Mouse (Mus musculus) regulatory T cell (primary cell): ENCODE data around the gene Galns.

ENCODE experiments used
- in situ Hi-C: fragments of 300-600 bp; cut with MboI, MseI; formaldehyde crosslinking; loops from one replicate; pipeline ENCODE4 v1.15.1; 2025; ENCODE audit warnings: high pct_unique_total_duplicates

Galns gene

GRCm38 (mm10) chr8:122569329-122569728 is 41.9 kb downstream of the Galns start:
- in situ Hi-C loops: loop anchor here (10.0 to 25.0 kb wide), 2 partner anchors 993 to 995 kb away; partner anchors contain the start of gene Fbxo31

GRCm38 (mm10) chr8:122568881-122569309 is 42.4 kb downstream of the Galns start:
- in situ Hi-C loops: loop anchor here (10.0 to 25.0 kb wide), 2 partner anchors 993 to 994 kb away; partner anchors contain the start of gene Fbxo31

- in situ Hi-C loops: loop anchor here (10.0 to 25.0 kb wide), 2 partner anchors 993 to 994 kb away; partner anchors contain the start of gene Fbxo31
Measured at GRCm38 (mm10) chr8:122568109-122568504, 43.2 kb downstream of the Galns start.

DNA sequence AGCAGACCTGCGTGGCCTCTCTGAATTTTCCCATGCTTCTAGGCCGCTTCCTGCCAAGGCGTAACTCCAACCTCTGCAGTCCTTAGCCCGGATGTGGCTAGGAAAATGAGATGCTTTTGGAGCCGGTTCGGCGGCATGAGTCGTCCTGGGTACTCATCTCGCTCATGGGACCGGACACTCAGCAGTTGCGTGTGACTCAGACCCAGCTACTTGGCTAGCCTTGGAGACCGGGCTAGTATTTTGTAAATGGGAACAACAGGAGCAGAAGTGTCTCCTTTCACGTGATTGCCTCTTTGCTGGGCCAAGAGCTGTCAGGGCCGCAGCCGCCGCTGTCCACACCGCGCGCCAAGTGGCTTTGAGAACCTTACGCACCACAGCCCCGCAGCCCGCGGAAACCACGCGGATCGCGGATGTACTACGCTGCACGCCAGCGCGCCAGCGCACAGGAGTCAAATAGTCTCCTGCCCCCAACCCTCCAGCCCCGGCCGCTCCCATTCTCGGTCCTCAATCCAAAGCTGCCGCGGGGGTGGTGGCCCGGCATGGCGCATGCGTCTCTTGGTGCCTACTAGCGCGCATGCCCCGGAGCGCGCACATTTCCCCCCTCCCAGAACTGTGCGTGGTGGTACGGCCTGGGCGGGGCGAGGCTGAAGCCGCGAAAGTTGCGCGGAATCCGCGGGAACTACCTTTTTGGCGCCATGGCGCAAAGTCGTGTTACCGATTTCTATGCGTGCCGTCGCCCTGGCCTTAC is 43.7 kb downstream of the Galns start, which contains the start of gene Cdt1:
Gene Cdt1 (plus strand): TSS at position 655 of the 748 bp plus-strand sequence.
- in situ Hi-C loops: loop anchor here (10.0 to 25.0 kb wide), 2 partner anchors 993 to 995 kb away; partner anchors contain the start of gene Fbxo31

GRCm38 (mm10) chr8:122566766-122567165 is 44.5 kb downstream of the Galns start:
- in situ Hi-C loops: loop anchor here (10.0 to 25.0 kb wide), 2 partner anchors 992 to 996 kb away; partner anchors contain the start of gene Fbxo31

- in situ Hi-C loops: loop anchor here (10.0 to 25.0 kb wide), 2 partner anchors 990 to 998 kb away; partner anchors contain the start of gene Fbxo31
Measured at GRCm38 (mm10) chr8:122564363-122565352, 46.6 kb downstream of the Galns start.

DNA sequence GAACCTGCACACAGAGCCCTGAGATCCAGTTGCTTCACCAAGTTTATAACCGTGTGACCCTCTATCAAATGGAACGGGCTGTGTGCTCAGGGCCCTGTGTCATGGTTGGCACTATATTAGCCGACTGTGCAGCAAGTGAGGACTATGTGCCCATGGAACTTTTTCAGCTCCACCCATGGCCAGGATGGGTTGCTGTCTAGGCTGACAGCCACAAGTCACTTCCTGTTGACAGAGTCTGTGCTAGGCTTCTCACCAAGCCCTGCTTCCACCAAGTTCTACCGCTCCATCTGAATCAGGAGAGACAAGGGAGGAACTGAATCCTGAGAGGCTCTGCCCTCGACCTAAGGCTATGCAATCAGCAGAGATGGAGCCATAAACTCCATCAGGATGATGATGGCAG is 50.1 kb downstream of the Galns start:
- in situ Hi-C loops: loop anchor here (10.0 to 25.0 kb wide), 2 partner anchors 986 to 1001 kb away; partner anchors contain the start of gene Fbxo31

DNA sequence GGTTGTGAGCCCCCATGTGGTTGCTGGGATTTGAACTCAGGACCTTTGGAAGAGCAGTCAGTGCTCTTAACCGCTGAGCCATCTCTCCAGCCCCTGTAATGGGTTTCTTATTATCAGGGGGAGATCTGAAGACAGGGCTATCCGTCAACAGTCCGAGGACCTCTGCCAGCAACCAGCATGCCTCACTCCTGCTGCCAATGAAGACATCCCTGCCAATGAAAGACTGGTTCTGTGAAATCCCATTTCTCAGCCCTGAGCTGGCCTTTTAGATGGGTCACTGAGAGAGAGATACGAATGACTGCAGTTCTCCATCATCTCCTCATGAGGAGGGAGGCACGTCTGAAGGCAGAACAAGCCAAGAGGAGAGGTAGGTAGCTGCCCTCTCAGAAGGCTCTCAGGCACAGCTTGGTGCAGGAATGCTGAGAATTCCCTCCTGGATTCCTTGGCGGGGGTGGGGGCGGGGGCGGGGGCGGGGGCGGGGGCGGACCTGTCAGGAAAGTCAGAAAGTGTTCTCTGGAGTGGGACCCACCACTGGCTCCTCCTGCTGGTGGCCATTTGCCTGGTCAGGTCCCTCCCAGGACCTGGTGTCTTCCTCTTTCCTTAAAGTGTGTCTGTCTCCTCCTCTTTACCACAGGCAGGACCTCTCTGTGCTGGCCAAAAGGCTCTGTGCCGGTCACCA is 52.5 kb downstream of the Galns start:
- in situ Hi-C loops: loop anchor here (25.0 kb wide), 1 partner anchor 1003 kb away; no protein-coding TSS in a partner anchor

GRCm38 (mm10) chr8:122557248-122558038 is 53.8 kb downstream of the Galns start:
- in situ Hi-C loops: loop anchor here (25.0 kb wide), 1 partner anchor 1005 kb away; no protein-coding TSS in a partner anchor

DNA sequence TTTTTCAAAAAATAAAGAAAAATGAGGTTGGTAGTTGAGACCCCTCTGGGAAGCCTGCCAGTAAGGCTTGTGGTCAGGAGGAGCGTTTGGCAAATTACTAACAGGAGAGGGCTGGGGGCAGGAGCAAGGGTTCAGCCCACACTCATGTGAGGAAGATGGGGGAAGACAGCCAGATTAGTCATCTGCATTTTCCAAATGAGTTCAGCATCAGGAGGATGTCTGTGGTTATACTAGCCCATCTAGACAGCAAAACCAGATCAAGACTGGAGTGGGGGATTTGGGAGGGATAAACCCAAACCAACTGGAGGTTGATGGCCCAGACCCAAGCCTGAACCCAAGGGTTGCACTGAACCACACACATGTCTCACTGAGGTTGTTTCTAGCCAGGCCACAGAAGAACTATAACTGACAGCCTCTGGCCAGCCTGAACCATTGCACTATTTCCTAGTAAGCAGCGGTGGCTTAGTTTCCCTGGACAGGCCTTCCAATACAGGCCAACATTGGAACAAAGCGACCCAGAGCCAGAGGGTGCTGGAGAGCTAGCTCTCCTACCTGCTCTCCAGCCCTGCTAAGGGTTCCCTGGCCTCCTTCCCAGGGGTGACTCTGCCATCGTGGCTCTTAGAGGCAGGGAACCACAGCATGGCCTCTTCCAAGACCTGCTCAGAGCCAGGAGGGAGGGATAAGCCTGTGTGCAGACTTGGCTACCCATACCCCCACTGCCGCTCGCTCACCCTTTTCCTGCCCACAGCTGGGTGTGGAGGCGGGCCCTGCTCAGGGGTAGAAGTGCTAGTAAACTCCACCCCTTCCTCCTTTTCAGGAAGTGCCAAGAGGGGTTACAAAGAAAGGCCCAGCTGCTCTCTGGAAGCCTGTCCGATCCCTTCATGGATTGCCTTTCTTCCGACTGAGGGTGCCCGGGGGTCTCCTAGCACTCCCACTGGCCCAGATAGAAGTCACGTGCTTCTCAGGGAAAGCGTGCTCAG is 54.9 kb downstream of the Galns start:
- in situ Hi-C loops: loop anchor here (25.0 kb wide), 1 partner anchor 1006 kb away; no protein-coding TSS in a partner anchor

DNA sequence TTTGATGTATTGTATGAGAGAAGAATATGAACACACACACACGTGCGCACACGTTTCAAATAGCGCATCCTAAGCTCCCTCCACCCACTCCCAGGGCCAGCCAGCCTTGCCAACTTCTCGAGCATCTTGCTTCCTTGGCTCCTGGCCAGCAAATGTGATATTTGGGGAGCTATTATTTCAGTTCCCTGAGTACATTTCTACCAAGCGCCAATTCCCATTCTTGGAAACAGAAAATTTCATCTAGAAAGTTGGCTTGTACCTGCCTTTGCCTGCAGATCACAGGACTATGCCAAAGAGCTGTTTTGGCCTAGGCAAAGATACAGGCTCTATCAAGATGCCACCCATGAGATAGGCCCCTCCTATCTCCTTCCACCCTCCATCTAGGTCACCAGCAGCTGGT is 56.5 kb downstream of the Galns start:
- in situ Hi-C loops: loop anchor here (25.0 kb wide), 1 partner anchor 1008 kb away; no protein-coding TSS in a partner anchor

DNA sequence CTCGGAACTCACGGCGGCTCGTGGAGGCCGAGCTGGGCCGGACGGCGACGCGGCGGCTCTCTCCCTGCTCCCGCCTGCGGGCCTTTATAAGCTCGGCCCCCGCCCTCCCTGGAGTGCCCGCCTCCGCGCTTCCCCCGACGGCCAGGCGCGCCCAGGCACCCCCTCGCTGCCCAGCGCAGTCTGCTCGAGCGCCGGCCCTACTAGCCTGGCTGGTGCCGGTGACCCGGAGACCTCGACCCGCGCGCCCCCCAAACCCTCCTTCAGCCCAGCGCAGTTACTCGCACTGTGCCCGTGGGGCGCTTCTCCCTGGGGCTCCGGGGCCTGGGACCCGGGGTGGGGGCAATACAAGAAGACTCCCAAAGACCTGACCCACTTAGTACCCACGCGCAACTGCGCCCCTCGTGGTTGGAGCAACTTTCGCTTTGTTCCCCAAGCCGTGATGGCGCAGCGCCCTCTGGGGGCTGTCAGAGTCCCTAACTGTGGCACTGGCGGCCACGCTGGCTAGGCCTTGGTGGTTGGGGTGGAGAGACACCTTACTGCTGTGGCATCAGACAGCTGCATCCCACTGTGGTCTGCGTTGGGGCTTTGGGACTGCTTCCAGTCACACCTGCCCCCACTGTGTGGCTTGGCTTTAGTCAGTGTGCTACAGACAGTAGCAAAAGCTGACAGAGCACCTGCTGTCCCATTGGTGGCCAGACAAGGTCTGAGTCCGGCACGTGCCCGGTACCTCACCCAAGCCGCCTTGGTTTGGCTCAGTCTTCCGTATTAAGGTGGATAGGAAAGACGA is 59.8 kb downstream of the Galns start, which contains the start of gene Piezo1:
Gene Piezo1 (minus strand): TSS at position 65 of the 787 bp plus-strand sequence.
- in situ Hi-C loops: loop anchor here (25.0 kb wide), 1 partner anchor 1011 kb away; no protein-coding TSS in a partner anchor

DNA sequence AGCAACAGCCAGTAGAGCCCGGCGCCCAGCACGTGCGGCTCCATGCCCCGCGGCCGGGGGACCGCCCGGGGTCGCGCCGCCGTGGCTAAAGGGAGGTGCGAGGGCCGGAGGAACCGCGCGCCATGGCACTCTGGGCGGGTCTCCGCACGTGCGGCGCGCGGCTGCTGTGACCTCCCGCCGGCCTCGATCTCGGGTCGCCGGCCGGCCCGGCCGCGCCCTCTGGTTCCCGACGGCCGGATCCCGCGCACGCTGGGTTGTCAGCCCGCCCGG is 60.3 kb downstream of the Galns start:
- in situ Hi-C loops: loop anchor here (25.0 kb wide), 1 partner anchor 1011 kb away; no protein-coding TSS in a partner anchor

DNA sequence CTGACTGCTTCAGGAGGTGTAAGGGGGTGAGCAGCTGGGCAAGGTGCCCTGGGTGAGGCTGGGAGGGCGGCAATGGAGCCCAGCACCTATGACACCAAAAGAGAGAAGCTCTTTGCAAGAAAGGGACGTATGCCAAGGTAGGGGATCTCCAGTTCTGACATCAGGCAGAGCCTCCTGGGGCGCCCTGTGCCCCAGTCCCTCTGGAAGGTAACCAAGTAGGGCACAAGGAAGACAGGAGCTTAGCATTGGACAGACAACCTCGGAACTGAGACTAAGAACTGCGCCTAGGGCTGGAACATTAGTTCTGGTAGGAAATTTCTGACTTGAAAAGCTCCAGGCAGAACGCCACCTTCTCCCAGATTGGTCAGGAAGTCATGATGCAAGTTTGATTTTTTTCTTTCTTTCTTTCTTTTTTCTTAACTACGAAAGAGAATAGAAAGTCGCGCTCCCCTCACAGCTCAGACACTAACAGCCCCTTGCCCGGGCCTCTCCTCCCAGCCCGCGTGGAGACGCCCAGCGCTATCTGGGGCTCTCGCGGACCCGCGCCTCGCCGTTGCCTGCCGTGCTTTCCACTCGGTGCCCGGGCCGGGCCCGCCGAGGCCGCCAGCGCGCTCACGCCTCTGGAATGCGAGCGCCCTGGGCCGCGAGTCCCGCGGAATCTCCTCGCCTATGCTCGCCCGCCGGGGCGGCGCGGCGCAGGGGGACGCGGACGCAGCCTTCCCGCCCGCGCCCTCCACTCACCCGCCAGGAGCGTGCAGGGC is 60.8 kb downstream of the Galns start:
- in situ Hi-C loops: loop anchor here (25.0 kb wide), 1 partner anchor 1012 kb away; no protein-coding TSS in a partner anchor

- in situ Hi-C loops: no loop called here
Measured at GRCm38 (mm10) chr8:122548891-122549439, 62.3 kb downstream of the Galns start.

GRCm38 (mm10) chr8:122548331-122548730 is 62.9 kb downstream of the Galns start:
- in situ Hi-C loops: no loop called here

DNA sequence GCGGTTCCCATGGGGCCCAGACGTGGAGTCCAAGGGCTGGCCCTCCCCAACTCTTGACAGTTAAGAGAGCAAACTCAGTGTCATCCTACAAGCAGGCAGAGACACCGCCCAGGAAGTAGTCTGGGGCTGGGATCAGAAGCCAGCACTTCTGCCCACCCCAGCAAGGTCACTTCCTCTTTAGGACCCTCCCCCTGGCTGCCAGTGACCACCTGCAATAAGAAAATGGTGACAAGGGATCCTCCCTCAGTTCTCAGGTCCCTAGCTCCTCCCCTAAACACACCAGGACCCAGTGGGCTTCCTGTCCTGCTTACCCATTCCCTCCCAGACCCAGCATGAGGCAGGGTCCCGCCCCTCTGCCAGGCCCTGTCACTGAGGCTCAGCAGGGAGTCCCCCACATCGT is 63.4 kb downstream of the Galns start:
- in situ Hi-C loops: no loop called here
